Mouse (Mus musculus) embryonic facial prominence, embryonic 10.5 days (tissue): ENCODE measurements at regions not wholly inside any gene's neighbourhood (a gene's known extent, or its start where the extent isn't known, plus 50 kb on each side); places are given as distances from the start of the nearest gene placed in this dataset.

Experiments used
- DNase-seq: peaks from one replicate; pipeline ENCODE4 v3.0.0-alpha.2; 2017; ENCODE audit warnings: low spot score
- H3K27ac ChIP-seq: fragments of 300-500 bp; sonication (generic); replicated peaks from 2 replicates; pipeline ENCODE4 v1.5.1; 2016; ENCODE audit warnings: mild to moderate bottlenecking
- H3K27me3 ChIP-seq: fragments of 300-500 bp; sonication (generic); replicated peaks from 2 replicates; pipeline ENCODE4 v1.6.1; 2016; ENCODE audit warnings: low read depth, mild to moderate bottlenecking; ENCODE audit not compliant: poor library complexity, severe bottlenecking
- H3K36me3 ChIP-seq: fragments of 300-500 bp; sonication (generic); replicated peaks from 2 replicates; pipeline ENCODE4 v1.6.1; 2016; ENCODE audit warnings: mild to moderate bottlenecking, moderate library complexity
- H3K4me1 ChIP-seq: fragments of 300-500 bp; sonication (generic); 2 replicates; pipeline ENCODE4 v1.6.1; 2016
- H3K4me3 ChIP-seq: fragments of 300-500 bp; sonication (generic); 2 replicates; pipeline ENCODE4 v1.5.1; 2016; ENCODE audit warnings: mild to moderate bottlenecking, moderate library complexity
- H3K9me3 ChIP-seq: fragments of 300-500 bp; sonication (generic); 2 replicates; pipeline ENCODE4 v1.6.1; 2016; ENCODE audit warnings: mild to moderate bottlenecking
- WGBS: fragments of 180-500 bp; shearing (Covaris S2); methylation state at CpG from one replicate; pipeline ENCODE4 v1.1.7; 2016; 5-methylcytosine and 5-hydroxymethylcytosine counted together

DNA sequence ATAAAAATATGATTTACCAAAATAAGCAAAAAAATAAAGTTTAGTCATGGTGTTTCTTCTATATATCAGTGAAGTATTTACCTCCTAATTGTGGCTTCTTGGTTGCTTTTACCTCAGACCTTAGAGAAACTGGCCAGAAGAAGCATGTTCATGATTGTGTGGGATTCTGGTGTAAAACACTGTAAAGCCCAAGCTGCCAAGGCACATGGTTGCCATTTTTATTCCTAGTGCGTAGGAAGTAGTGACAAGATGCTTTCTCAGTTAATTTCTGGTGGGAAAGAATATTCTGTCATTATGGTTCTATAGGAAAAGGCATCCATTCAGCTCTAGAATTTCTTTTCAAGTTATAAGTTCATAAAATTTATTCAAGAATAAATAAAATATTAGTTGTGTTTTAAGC is 805.2 kb downstream of the Olfm4 start:
- Histone ChIP-seq H3K27me3 (no peaks in the 10 kb centered on the region), H3K27ac (no peak overlapping the region), H3K4me1 (no peaks in the 10 kb centered on the region), H3K36me3 (no peaks in the 10 kb centered on the region), H3K4me3 (no peak overlapping the region), H3K9me3 (no peaks in the 10 kb centered on the region)
- DNase-seq: no peak
- WGBS: 89% methylated on average over 1 of the region's 1 CpGs

DNA sequence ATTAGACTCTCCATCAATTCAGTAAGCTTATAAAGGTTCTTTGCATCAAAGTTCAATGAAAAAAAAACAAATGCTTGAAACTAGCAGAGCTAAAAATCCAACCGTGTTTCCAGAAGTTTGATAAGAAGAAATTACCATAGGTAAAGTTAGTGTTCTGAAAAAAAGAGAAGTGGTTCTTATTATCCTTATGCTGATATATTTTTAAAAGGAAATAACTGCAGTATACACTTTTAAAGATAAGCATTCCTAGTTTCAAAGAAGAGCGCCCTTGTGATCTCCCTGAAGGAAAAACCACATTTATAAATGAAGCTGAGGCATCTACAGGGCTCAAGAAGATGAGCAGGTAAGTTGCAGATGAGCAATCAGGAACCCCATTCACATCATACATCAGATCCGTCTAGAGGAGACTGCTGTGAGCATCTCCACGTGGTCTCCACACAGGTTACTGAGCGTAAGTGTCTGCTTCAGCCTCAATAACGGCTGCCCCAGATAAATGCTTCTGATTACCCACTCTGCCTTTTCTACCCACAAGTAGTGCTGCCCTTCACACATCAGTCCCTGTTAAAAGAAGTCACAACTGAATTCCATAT is 815.6 kb downstream of the Olfm4 start:
- no peak overlapping the region for H3K4me3 ChIP-seq
- H3K27ac ChIP-seq: no peak overlapping the region
- no peaks in the 10 kb centered on the region for H3K27me3 ChIP-seq
- DNase-seq: no peak
- H3K4me1 ChIP-seq: no peaks in the 10 kb centered on the region
- no peaks in the 10 kb centered on the region for H3K9me3 ChIP-seq
- H3K36me3 ChIP-seq: no peaks in the 10 kb centered on the region
- WGBS: 88% methylated on average over 6 of the region's 6 CpGs

GRCm38 (mm10) chr14:80830476-80830875 is 846.6 kb downstream of the Olfm4 start:
- Histone ChIP-seq H3K4me1 (no peaks in the 10 kb centered on the region), H3K9me3 (no peaks in the 10 kb centered on the region), H3K27me3 (no peaks in the 10 kb centered on the region), H3K27ac (no peak overlapping the region), H3K4me3 (no peak overlapping the region), H3K36me3 (no peaks in the 10 kb centered on the region)
- DNase-seq: no peak
- WGBS: 85% methylated on average over 3 of the region's 3 CpGs

- no peaks in the 10 kb centered on the region for H3K27me3 ChIP-seq
- WGBS: 80% methylated on average over 4 of the region's 4 CpGs
- no peaks in the 10 kb centered on the region for H3K9me3 ChIP-seq
- H3K4me1 ChIP-seq: no peaks in the 10 kb centered on the region
- no peak for DNase-seq
- no peaks in the 10 kb centered on the region for H3K36me3 ChIP-seq
- no peak overlapping the region for H3K4me3 ChIP-seq
- H3K27ac ChIP-seq: no peak overlapping the region
These were observed 860.7 kb downstream of the Olfm4 start for GRCm38 (mm10) chr14:80844550-80844949.

DNA sequence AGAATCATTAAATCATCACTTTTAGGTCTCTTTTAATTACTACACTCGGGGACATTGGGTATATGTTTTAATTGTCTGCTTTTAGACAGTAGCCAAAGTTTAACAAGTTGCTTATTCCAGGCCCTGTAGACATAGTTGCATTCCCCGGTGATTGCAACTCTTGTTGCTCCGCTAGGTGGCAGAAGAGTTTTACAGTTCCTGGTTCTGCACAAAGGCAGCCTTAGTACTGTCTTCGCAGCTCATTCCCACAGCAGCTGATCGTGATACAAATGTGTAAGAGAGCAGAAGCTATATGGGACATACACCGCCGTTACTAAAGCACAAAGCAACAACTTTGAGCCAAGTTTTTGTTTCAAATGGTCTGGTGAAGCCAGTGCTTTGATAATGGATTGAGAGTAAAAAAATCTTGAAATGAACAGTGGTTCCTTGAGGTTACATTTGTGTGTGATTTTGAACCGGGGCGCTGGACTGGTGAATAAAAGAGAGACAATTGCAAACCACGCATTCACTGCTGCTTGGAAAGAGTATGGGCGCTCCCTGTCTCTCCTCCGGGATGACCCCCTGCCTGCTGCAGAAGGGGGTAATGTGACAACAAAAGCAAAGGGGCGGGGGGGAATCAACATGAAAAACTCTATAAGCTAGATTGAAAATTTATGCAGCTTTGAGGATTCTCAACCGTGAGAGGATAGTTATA is 861.8 kb downstream of the Olfm4 start:
- 29% methylated on average over 14 of the region's 14 CpGs for WGBS

DNA sequence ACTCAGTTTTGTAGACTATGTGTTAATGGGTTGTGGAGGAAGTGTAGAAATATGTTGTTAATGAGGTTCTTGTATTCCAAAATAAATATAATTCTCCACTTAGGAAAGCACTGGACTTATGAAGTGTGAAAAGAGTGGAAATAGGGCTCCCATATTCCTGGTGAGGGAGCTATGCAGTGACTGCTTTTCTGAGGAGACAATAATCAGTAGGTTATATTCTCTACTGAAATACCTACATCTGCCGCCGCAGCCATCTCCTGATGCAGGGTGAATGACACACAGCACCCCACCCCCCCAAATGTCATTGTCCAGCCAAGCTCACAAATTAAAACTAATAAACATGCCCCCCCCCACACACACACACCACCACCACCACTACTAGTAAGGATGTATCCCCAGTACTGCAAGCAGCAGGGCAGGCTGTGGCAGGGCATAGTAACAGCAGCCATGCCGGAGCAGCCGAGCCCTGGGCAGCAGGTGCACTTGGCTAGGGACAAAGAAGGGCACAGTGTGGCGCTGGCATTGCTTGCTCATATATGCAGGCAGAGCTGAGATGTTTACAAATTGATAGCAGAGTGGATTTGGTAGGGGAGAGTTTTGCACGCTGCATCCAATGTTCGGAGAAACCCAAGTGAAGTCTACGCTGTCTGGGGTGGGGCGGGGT is 862.7 kb downstream of the Olfm4 start:
- DNase-seq: no peak
- H3K4me1 ChIP-seq: no peaks in the 10 kb centered on the region
- no peak overlapping the region for H3K27ac ChIP-seq
- no peaks in the 10 kb centered on the region for H3K36me3 ChIP-seq
- H3K4me3 ChIP-seq: no peak overlapping the region
- no peaks in the 10 kb centered on the region for H3K27me3 ChIP-seq
- no peaks in the 10 kb centered on the region for H3K9me3 ChIP-seq
- 93% methylated on average over 9 of the region's 9 CpGs for WGBS

More for the DNA sequence above, 861.8 kb downstream of the Olfm4 start:
- Histone ChIP-seq H3K36me3 (no peaks in the 10 kb centered on the region), H3K4me1 (no peaks in the 10 kb centered on the region), H3K9me3 (no peaks in the 10 kb centered on the region), H3K27ac (0 out of 2 replicates have a peak overlapping the region, but pooled peaks have one; percentile 14), H3K4me3 (no peak overlapping the region), H3K27me3 (no peaks in the 10 kb centered on the region)
- peak; percentile 65 for DNase-seq
